Mouse (Mus musculus) neural tube, embryonic 14.5 days (tissue): ENCODE measurements around the gene Teddm3. TPM values are rescaled to one million over a fixed set of nuclear protein-coding genes. Genes with fewer than 3 reads are reported as not detected.

Experiments used
- ATAC-seq: fragments of 200-750 bp; cut with Nextera tagmentation; 2 replicates; pipeline ENCODE4 v1.8.0; 2017; ENCODE audit warnings: low read depth, mild to moderate bottlenecking, moderate TSS enrichment, moderate library complexity
- H3K27ac ChIP-seq: fragments of 300-500 bp; sonication (generic); 2 replicates; pipeline ENCODE4 v1.5.1; 2014; ENCODE audit warnings: low read depth, mild to moderate bottlenecking, control low read depth, low read length, moderate library complexity, mixed read lengths
- H3K27me3 ChIP-seq: fragments of 300-500 bp; sonication (generic); 2 replicates; pipeline ENCODE4 v1.6.1; 2014; ENCODE audit warnings: low read length; ENCODE audit not compliant: control insufficient read depth, insufficient read depth
- H3K36me3 ChIP-seq: fragments of 300-500 bp; sonication (generic); 2 replicates; pipeline ENCODE4 v1.6.1; 2014; ENCODE audit warnings: low read length, mixed read lengths; ENCODE audit not compliant: control insufficient read depth, insufficient read depth
- H3K4me1 ChIP-seq: fragments of 300-500 bp; sonication (generic); 2 replicates; pipeline ENCODE4 v1.6.1; 2014; ENCODE audit warnings: low read length; ENCODE audit not compliant: control insufficient read depth, insufficient read depth
- H3K4me2 ChIP-seq: fragments of 300-500 bp; sonication (generic); 2 replicates; pipeline ENCODE4 v1.6.1; 2014; ENCODE audit warnings: mild to moderate bottlenecking, low read depth, low read length, control low read depth
- H3K4me3 ChIP-seq: fragments of 300-500 bp; sonication (generic); 2 replicates; pipeline ENCODE4 v1.5.1; 2014; ENCODE audit warnings: low read depth, low read length, control low read depth, mixed read lengths
- H3K9ac ChIP-seq: fragments of 300-500 bp; sonication (generic); replicated peaks from 2 replicates; pipeline ENCODE4 v1.6.1; 2014; ENCODE audit warnings: low read depth, mild to moderate bottlenecking, control low read depth, low read length, mixed read lengths
- H3K9me3 ChIP-seq: fragments of 300-500 bp; sonication (generic); 2 replicates; pipeline ENCODE4 v1.6.1; 2016; ENCODE audit warnings: low read length; ENCODE audit not compliant: control insufficient read depth
- WGBS: fragments of 180-500 bp; shearing (Covaris S2); extraction: QIAGEN DNeasy Blood & Tissue Kit; methylation state at CpG from one replicate; pipeline ENCODE4 v1.1.7; 2014; 5-methylcytosine and 5-hydroxymethylcytosine counted together
- polyA plus RNA-seq: library from polyadenylated mRNA; unstranded; fragments of >200 nt; fragmentation: Nextera tagmentation; extraction: Ambion mirVana; gene quantifications from 2 replicates; pipeline ENCODE4 v1.2.1, GENCODE M21; 2014

The Teddm3 gene
- polyA plus RNA-seq, 1 experiment from 2014 or later = 0.39 TPM

GRCm38 (mm10) chr16:21116078-21116477, 37.7 kb downstream of the Teddm3 start:
- Histone ChIP-seq H3K9ac (no peak overlapping the region), H3K27me3 (no peaks in the 10 kb centered on the region), H3K27ac (no peak overlapping the region), H3K9me3 (no peaks in the 10 kb centered on the region), H3K36me3 (no peaks in the 10 kb centered on the region), H3K4me2 (no peak overlapping the region), H3K4me3 (no peak overlapping the region), H3K4me1 (no peaks in the 10 kb centered on the region)
- ATAC-seq = 0 out of 2 replicates have a peak, but pooled peaks have one; percentile 49
- 52% methylated on average over 5 of the region's 5 CpGs for WGBS

- Histone ChIP-seq H3K36me3 (no peaks in the 10 kb centered on the region), H3K27ac (no peak overlapping the region), H3K27me3 (no peaks in the 10 kb centered on the region), H3K4me3 (no peak overlapping the region), H3K9me3 (no peaks in the 10 kb centered on the region), H3K4me2 (no peak overlapping the region), H3K4me1 (no peaks in the 10 kb centered on the region), H3K9ac (no peak overlapping the region)
- WGBS = 54% methylated on average over 1 of the region's 1 CpGs
- no peak for ATAC-seq
These were observed 44.3 kb downstream of the Teddm3 start for GRCm38 (mm10) chr16:21109473-21109872.

Other genes with a start within 250 kb of the Teddm3 start
- 11.4 and 12.0 TPM in 2 replicates for gene Ephb3, start 50.8 kb upstream of the Teddm3 start, polyA plus RNA-seq